Mouse (Mus musculus) liver, adult 10 weeks (tissue): Measurements from ENCODE around the gene Zfp974. TPM values are rescaled to one million over a fixed set of nuclear protein-coding genes. Genes with fewer than 3 reads are reported as not detected.

ENCODE experiments used
- polyA plus RNA-seq: library from polyadenylated mRNA; stranded (reverse); fragments of 350-450 nt; fragmentation: Illumina TruSeq; extraction: RNeasy Lipid Tissue Mini Kit (QIAGEN cat#74804); gene quantifications from one replicate; pipeline ENCODE4 v1.2.3, GENCODE M21; 2014; ENCODE audit warnings: low read depth, low replicate concordance

The Zfp974 gene
- polyA plus RNA-seq: 4.2 TPM

GRCm38 (mm10) chr7:27928818-27929695 lies at the start of gene Zfp974:
TSS of gene Zfp974 (minus strand) at chr7:27929460.

Other genes starting within 250 kb of the Zfp974 start
- gene Zfp607b, start 240.1 kb downstream of the Zfp974 start, polyA plus RNA-seq: 0.42 TPM
- gene Zfp60, start 198.1 kb downstream of the Zfp974 start, polyA plus RNA-seq: 8.8 TPM
- 4.6 TPM for gene Zfp626, start 122.3 kb downstream of the Zfp974 start, polyA plus RNA-seq
- 4.3 TPM for gene Zfp59, start 90.9 kb downstream of the Zfp974 start, polyA plus RNA-seq
- gene Zfp607a, start 71.9 kb downstream of the Zfp974 start, polyA plus RNA-seq: 2.3 TPM
- 8.6 TPM for gene Zfp780b, start 49.7 kb upstream of the Zfp974 start, polyA plus RNA-seq
- gene Zfp850, start 84.7 kb upstream of the Zfp974 start, polyA plus RNA-seq: 0.42 TPM
- gene Psmc4, start 120.6 kb upstream of the Zfp974 start, polyA plus RNA-seq: 44.3 TPM
- not detected for gene Fcgbp, start 141.8 kb upstream of the Zfp974 start, polyA plus RNA-seq
- not detected for gene 9530053A07Rik, start 200.0 kb upstream of the Zfp974 start, polyA plus RNA-seq
- gene Fbl, start 240.2 kb upstream of the Zfp974 start, polyA plus RNA-seq: 11.6 TPM